8 mouse cellular contexts compared by ENCODE assay signal in genomic region chr11:71003611-71004315, GRCm38 (mm10). TPM values are rescaled to one million over a fixed set of nuclear protein-coding genes. Genes with fewer than 3 reads are reported as not detected.
DNase-seq lines count a peak whose midpoint lies in the region; ATAC-seq and TF ChIP-seq lines count a peak whose summit lies in the region.

No protein-coding gene starts in this region.

- TF ChIP-seq CTCF in layer of hippocampus, adult 2 months (conservative IDR thresholded peaks at IDR 0.05), result no peak

- peak overlapping the region; percentile 91 for H3K4me2 ChIP-seq in midbrain, embryonic 14.5 days (ENCODE audit: low read length)

- H3K4me3 ChIP-seq in layer of hippocampus, adult 2 months, result peak overlapping the region; percentile 95
- peak overlapping the region; percentile 82 for H3K4me3 ChIP-seq in midbrain, embryonic 14.5 days (replicated peaks; ENCODE audit: low read depth, low read length)

- H3K9me3 ChIP-seq in midbrain, embryonic 14.5 days (ENCODE audit: control insufficient read depth, low read length), result no peaks in the 10 kb centered on the region

- H3K36me3 ChIP-seq in midbrain, embryonic 14.5 days (ENCODE audit: control insufficient read depth, insufficient read depth, low read length), result peaks cover 21% of the 10 kb centered on the region

- H3K4me1 ChIP-seq in midbrain, embryonic 14.5 days (ENCODE audit: control insufficient read depth, insufficient read depth, low read length), result peaks cover 15% of the 10 kb centered on the region

- peak in 1 of 2 experiments; percentile 17 for DNase-seq in layer of hippocampus, adult 2 months (ENCODE audit: low spot score in 2 of 2)
- DNase-seq in layer of hippocampus, adult 8-10 months (ENCODE audit: low spot score in 2 of 2), result no peak
- DNase-seq in R1 (ENCODE audit: low read depth, low spot score), result peak; percentile 72
- peak; percentile 34 for DNase-seq in kidney, postnatal 14 days
- DNase-seq in midbrain, embryonic 14.5 days, result peak; percentile 65
- no peak for DNase-seq in urinary bladder, adult 18-20 months (ENCODE audit: low spot score in 2 of 2)
- no peak for DNase-seq in frontal cortex, postnatal 25 days (ENCODE audit: low spot score in 2 of 2)

- H3K27ac ChIP-seq in layer of hippocampus, adult 2 months, result peak overlapping the region; percentile 94
- H3K27ac ChIP-seq in midbrain, embryonic 14.5 days (replicated peaks; ENCODE audit: low read depth, low read length), result peak overlapping the region; percentile 75

- peak; percentile 60 for ATAC-seq in erythroid progenitor cell, adult 5-6 weeks (replicated peaks; ENCODE audit: low FRiP score, poor library complexity, severe bottlenecking)
- ATAC-seq in midbrain, embryonic 14.5 days (ENCODE audit: low FRiP score, low TSS enrichment), result peak; percentile 79; the same call in 1 of the 2 replicates

- peak overlapping the region; percentile 70 for H3K9ac ChIP-seq in midbrain, embryonic 14.5 days (replicated peaks; ENCODE audit: low read length)

- WGBS in midbrain, embryonic 14.5 days, result under 1% methylated on average over 49 of the region's 49 CpGs

- H3K27me3 ChIP-seq in midbrain, embryonic 14.5 days (ENCODE audit: control insufficient read depth, insufficient read depth, low read length), result no peaks in the 10 kb centered on the region

RNA-seq across cellular contexts. Expression of gene Dhx33, which starts 0.5 kb away (rescaled TPM):
- 10 to 100 TPM; 66.7 to 78.8 TPM for total RNA-seq in layer of hippocampus, adult 2 months (2021)
- total RNA-seq in layer of hippocampus, adult 8-10 months (2022), result 10 to 100 TPM; 53.0 to 65.5 (median 58.5) TPM
- total RNA-seq in erythroid progenitor cell, adult 5-6 weeks (2015; ENCODE audit: low replicate concordance), result 1.1 and 3.8 TPM in 2 replicates
- 7.4 and 7.8 TPM in 2 replicates for total RNA-seq in erythroid progenitor cell, adult 5-6 weeks (2017; ENCODE audit: low replicate concordance)
- 12.4 and 17.1 TPM in 2 replicates for polyA plus RNA-seq in midbrain, embryonic 14.5 days (2014; fragmentation: Nextera tagmentation; extraction: Ambion mirVana)

RNA-seq across cellular contexts. Expression of gene Mis12, which starts 15.6 kb away (rescaled TPM):
- total RNA-seq in layer of hippocampus, adult 2 months (2021), result 10 to 100 TPM; 13.7 to 15.5 TPM
- total RNA-seq in layer of hippocampus, adult 8-10 months (2022), result 10 to 100 TPM; 15.6 to 22.4 (median 18.4) TPM
- 56.6 and 62.9 TPM in 2 replicates for total RNA-seq in erythroid progenitor cell, adult 5-6 weeks (2015; ENCODE audit: low replicate concordance)
- 69.3 and 137 TPM in 2 replicates for total RNA-seq in erythroid progenitor cell, adult 5-6 weeks (2017; ENCODE audit: low replicate concordance)
- 20.9 and 29.7 TPM in 2 replicates for polyA plus RNA-seq in midbrain, embryonic 14.5 days (2014; fragmentation: Nextera tagmentation; extraction: Ambion mirVana)

RNA-seq across cellular contexts. Expression of gene Derl2, which starts 15.9 kb away (rescaled TPM):
- total RNA-seq in layer of hippocampus, adult 2 months (2021), result 10 to 100 TPM; 22.6 to 25.5 TPM
- total RNA-seq in layer of hippocampus, adult 8-10 months (2022), result 10 to 100 TPM; 24.6 to 28.8 (median 26.3) TPM
- total RNA-seq in erythroid progenitor cell, adult 5-6 weeks (2015; ENCODE audit: low replicate concordance), result 32.4 and 44.0 TPM in 2 replicates
- total RNA-seq in erythroid progenitor cell, adult 5-6 weeks (2017; ENCODE audit: low replicate concordance), result 25.0 and 30.2 TPM in 2 replicates
- 23.3 and 35.7 TPM in 2 replicates for polyA plus RNA-seq in midbrain, embryonic 14.5 days (2014; fragmentation: Nextera tagmentation; extraction: Ambion mirVana)

RNA-seq across cellular contexts. Expression of gene C1qbp, which starts 20.9 kb away (rescaled TPM):
- total RNA-seq in layer of hippocampus, adult 2 months (2021), result 10 to 100 TPM; 97.1 to 99.5 TPM
- 100 to 1,000 TPM; 103 to 108 (median 106) TPM for total RNA-seq in layer of hippocampus, adult 8-10 months (2022)
- 87.2 and 106 TPM in 2 replicates for total RNA-seq in erythroid progenitor cell, adult 5-6 weeks (2015; ENCODE audit: low replicate concordance)
- total RNA-seq in erythroid progenitor cell, adult 5-6 weeks (2017; ENCODE audit: low replicate concordance), result 7.3 and 24.4 TPM in 2 replicates
- 170 and 178 TPM in 2 replicates for polyA plus RNA-seq in midbrain, embryonic 14.5 days (2014; fragmentation: Nextera tagmentation; extraction: Ambion mirVana)

RNA-seq across cellular contexts. Expression of gene 6330403K07Rik, which starts 29.6 kb away (rescaled TPM):
- total RNA-seq in layer of hippocampus, adult 2 months (2021), result 100 to 1,000 TPM; 188 to 197 TPM
- 100 to 1,000 TPM; 206 to 237 (median 226) TPM for total RNA-seq in layer of hippocampus, adult 8-10 months (2022)
- total RNA-seq in erythroid progenitor cell, adult 5-6 weeks (2015; ENCODE audit: low replicate concordance), result not detected in 2 replicates
- not detected in 2 replicates for total RNA-seq in erythroid progenitor cell, adult 5-6 weeks (2017; ENCODE audit: low replicate concordance)
- polyA plus RNA-seq in midbrain, embryonic 14.5 days (2014; fragmentation: Nextera tagmentation; extraction: Ambion mirVana), result 317 and 572 TPM in 2 replicates

Comparison
In these comparisons a context has a peak if more than half of its experiments do, and no peak if none do; other contexts are left out.
1. DNase-seq: peak in R1 (single experiment), kidney, postnatal 14 days (single experiment) and midbrain, embryonic 14.5 days (single experiment); none in layer of hippocampus, adult 8-10 months (0 of 2), urinary bladder, adult 18-20 months (0 of 2) and frontal cortex, postnatal 25 days (0 of 2).
2. RNA of gene Dhx33, which starts 0.5 kb away (total RNA-seq): 66.7 to 78.8 TPM in layer of hippocampus, adult 2 months and 53.0 to 65.5 TPM in layer of hippocampus, adult 8-10 months; 1.1 to 7.8 TPM in erythroid progenitor cell, adult 5-6 weeks; every median in the first group is over 4 times any median in the second.